Mouse (Mus musculus): ENCODE measurements around the gene Lipe. TPM values are rescaled to one million over a fixed set of nuclear protein-coding genes. Genes with fewer than 3 reads are reported as not detected.

Gene Lipe
- polyA plus RNA-seq, 1 experiment = 0.22 TPM

DNA sequence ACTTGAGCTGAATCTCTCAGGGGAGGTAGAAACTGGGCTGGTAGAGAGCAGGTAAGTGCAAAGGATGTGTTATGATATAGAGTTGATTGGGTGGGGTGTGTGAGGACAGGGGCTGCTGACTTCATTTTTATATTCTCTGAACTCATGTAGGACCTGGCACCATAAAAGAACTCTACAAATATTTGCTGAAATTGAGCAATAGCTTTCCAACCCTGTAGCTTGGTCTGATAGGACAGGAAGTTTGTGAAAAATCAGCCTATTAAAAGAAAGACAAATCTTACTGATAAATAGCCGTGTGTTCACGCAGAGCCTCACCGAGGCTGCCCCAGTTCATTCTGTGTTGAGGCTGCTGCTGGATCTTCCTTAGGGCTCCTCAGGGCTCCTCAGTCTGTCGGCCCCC lies 21.4 kb upstream of the Lipe start:
- Histone ChIP-seq H3K9me3 (ENCODE audit: control insufficient read depth, low read length) (no peaks in the 10 kb centered on the region), H3K27me3 (ENCODE audit: control insufficient read depth) (no peaks in the 10 kb centered on the region), H3K36me3 (ENCODE audit: control insufficient read depth) (no peaks in the 10 kb centered on the region), H3K4me3 (replicated peaks) (no peak overlapping the region), H3K4me1 (ENCODE audit: control insufficient read depth) (peaks cover 5% of the 10 kb centered on the region; the same call in 1 of the 2 replicates)
- no peak for TF ChIP-seq GATA1 (IDR thresholded peaks at IDR 0.05; ENCODE audit: low read length)
- TF ChIP-seq TAL1 (IDR thresholded peaks at IDR 0.05; ENCODE audit: low read length) = no peak

DNA sequence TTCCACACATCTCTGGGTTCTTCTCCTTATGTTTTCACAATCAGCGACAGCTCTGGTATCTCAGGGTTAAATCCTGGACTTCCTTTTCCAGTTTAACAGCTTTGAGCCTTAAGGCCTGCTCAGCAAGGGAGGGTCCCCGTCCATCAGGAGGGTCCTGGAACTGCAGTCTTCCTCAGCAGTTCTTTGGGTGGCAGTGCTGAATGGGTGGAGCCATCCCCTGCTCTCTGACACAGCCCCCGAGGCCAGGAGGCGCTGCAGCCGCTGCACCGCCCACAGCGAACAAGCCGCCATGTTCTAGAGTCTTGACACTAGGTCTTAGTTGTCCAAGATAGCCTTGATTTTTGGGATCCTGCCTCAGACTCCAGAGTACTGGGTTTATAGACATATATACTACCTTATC lies 21.0 kb upstream of the Lipe start:
- no peak for TF ChIP-seq GATA1 (IDR thresholded peaks at IDR 0.05; ENCODE audit: low read length)
- TF ChIP-seq TAL1 (IDR thresholded peaks at IDR 0.05; ENCODE audit: low read length) = no peak
- Histone ChIP-seq H3K9me3 (ENCODE audit: control insufficient read depth, low read length) (no peaks in the 10 kb centered on the region), H3K4me1 (ENCODE audit: control insufficient read depth) (peaks cover 8% of the 10 kb centered on the region), H3K4me3 (replicated peaks) (no peak overlapping the region), H3K27me3 (ENCODE audit: control insufficient read depth) (no peaks in the 10 kb centered on the region), H3K36me3 (ENCODE audit: control insufficient read depth) (no peaks in the 10 kb centered on the region)

DNA sequence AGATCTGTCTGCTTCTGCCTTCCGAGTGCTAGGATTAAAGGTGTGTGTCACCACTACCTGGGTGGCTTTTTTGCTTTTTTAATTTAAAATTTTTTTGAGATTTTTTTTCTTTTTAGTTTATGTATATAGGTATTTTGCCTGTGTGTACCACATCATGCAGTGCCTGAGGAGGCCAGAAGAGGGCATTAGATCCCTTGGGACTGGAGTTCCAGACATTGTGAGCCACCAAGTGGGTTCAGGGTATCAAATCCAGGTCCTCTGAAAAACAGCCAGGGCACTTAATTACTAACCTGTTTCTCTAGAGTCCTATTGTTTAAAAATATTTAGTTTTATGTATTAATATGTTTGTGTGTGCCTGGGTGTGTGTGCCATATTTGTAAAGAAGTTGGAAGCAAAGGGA lies 19.1 kb upstream of the Lipe start:
- Histone ChIP-seq H3K36me3 (ENCODE audit: control insufficient read depth) (no peaks in the 10 kb centered on the region), H3K9me3 (ENCODE audit: control insufficient read depth, low read length) (no peaks in the 10 kb centered on the region), H3K27me3 (ENCODE audit: control insufficient read depth) (no peaks in the 10 kb centered on the region), H3K4me3 (replicated peaks) (no peak overlapping the region), H3K4me1 (ENCODE audit: control insufficient read depth) (peaks cover 8% of the 10 kb centered on the region)
- TF ChIP-seq GATA1 (IDR thresholded peaks at IDR 0.05; ENCODE audit: low read length) (no peak), TAL1 (IDR thresholded peaks at IDR 0.05; ENCODE audit: low read length) (no peak)

DNA sequence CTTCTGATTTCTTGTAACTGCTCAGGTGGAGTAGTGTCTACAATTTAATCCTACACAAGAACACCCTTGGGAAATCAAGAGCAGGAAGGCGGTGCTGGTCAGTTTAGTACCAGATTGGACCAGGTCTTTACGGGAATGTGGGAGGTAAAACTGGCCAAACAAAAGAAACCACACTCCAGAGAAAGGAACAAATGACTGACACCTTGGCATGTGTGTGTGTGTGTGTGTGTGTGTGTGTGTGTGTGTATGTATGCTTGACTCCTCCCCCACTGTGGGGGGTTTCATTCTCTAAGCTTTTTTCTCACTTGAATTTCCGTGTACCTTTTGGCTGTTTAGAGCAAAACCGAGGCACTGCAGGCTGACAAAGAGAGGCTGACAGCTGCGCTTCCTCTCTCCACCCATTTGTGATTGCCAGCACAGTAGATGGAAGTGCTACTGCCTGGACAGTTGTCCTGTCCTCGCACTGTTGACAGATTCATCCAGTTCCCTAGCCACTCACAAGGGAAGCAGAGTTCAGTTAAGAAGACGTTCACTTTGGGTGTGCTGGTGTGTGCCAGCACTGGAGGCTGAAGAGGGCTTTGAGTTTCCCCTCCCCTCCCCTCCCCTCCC lies 14.4 kb upstream of the Lipe start, which contains the start of gene Cxcl17:
Gene Cxcl17, minus strand, starts transcription at position 54 of the 609 bp plus-strand sequence.
- no peaks in the 10 kb centered on the region for H3K36me3 ChIP-seq (ENCODE audit: control insufficient read depth)
- no peak within 1 kb of the TSS for H3K4me3 ChIP-seq (replicated peaks)
- H3K27me3 ChIP-seq (ENCODE audit: control insufficient read depth) = no peaks in the 10 kb centered on the region
- no peaks in the 10 kb centered on the region for H3K9me3 ChIP-seq (ENCODE audit: control insufficient read depth, low read length)
- TF ChIP-seq GATA1 (IDR thresholded peaks at IDR 0.05; ENCODE audit: low read length) (no peak), TAL1 (IDR thresholded peaks at IDR 0.05; ENCODE audit: low read length) (no peak)
- H3K4me1 ChIP-seq (ENCODE audit: control insufficient read depth) = peaks cover 8% of the 10 kb centered on the region

DNA sequence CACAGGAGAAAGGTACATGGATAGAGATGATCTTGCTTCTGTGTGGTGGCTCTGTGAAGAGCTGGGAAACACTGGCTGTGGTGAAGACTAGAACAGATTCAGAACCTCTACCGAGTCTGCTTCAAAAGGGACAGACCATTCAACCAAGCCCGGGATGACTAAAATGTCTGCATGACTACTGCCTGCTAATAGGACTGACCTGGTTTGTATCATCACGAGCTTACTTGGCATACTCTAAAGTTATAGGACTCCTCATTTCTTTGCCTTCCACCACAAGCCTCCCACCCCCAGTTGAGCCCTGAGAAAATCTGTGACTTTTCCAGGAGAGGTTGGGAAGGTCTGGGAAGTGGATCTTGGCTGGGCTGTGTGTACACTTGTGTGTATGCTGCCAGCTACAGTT lies 13.4 kb upstream of the Lipe start:
- H3K36me3 ChIP-seq (ENCODE audit: control insufficient read depth) = no peaks in the 10 kb centered on the region
- peaks cover 8% of the 10 kb centered on the region for H3K4me1 ChIP-seq (ENCODE audit: control insufficient read depth)
- H3K9me3 ChIP-seq (ENCODE audit: control insufficient read depth, low read length) = no peaks in the 10 kb centered on the region
- no peak overlapping the region for H3K4me3 ChIP-seq (replicated peaks)
- TF ChIP-seq GATA1 (IDR thresholded peaks at IDR 0.05; ENCODE audit: low read length) (no peak), TAL1 (IDR thresholded peaks at IDR 0.05; ENCODE audit: low read length) (no peak)
- H3K27me3 ChIP-seq (ENCODE audit: control insufficient read depth) = no peaks in the 10 kb centered on the region

DNA sequence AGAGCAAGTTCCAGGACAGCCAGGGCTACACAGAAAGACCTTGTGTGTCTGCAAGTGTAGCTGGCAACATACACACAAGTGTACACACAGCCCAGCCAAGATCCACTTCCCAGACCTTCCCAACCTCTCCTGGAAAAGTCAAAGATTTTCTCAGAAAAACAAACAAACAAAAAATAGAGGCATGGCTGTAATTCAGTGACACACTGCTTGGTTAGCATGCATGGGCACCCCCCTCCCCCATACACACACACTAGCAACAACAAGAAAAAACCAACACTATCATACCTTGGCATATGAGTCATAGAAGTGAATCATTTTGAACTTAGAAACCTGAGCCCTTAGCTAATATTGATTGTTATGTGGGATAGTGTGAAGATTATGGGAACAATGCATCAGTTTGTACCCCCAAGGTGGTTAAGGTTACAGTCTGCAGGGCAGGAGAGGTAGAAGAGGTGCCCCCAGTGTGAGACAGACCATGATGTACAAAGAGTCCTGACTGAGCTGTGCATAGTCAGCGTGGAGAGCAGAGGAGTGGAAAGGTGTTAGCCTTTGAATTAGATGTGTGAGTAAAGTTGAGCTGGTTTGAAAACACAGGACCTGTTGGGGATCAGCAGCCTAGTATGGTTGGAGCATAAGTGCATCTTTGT lies 12.6 kb upstream of the Lipe start:
- no peaks in the 10 kb centered on the region for H3K36me3 ChIP-seq (ENCODE audit: control insufficient read depth)
- no peak for TF ChIP-seq GATA1 (IDR thresholded peaks at IDR 0.05; ENCODE audit: low read length)
- no peak for TF ChIP-seq TAL1 (IDR thresholded peaks at IDR 0.05; ENCODE audit: low read length)
- peaks cover 8% of the 10 kb centered on the region for H3K4me1 ChIP-seq (ENCODE audit: control insufficient read depth)
- no peak overlapping the region for H3K4me3 ChIP-seq (replicated peaks)
- no peaks in the 10 kb centered on the region for H3K27me3 ChIP-seq (ENCODE audit: control insufficient read depth)
- H3K9me3 ChIP-seq (ENCODE audit: control insufficient read depth, low read length) = no peaks in the 10 kb centered on the region

- Histone ChIP-seq H3K4me3 (replicated peaks) (no peak overlapping the region), H3K36me3 (ENCODE audit: control insufficient read depth) (no peaks in the 10 kb centered on the region), H3K4me1 (ENCODE audit: control insufficient read depth) (no peaks in the 10 kb centered on the region), H3K27me3 (ENCODE audit: control insufficient read depth) (no peaks in the 10 kb centered on the region), H3K9me3 (ENCODE audit: control insufficient read depth, low read length) (no peaks in the 10 kb centered on the region)
- no peak for TF ChIP-seq TAL1 (IDR thresholded peaks at IDR 0.05; ENCODE audit: low read length)
- no peak for TF ChIP-seq GATA1 (IDR thresholded peaks at IDR 0.05; ENCODE audit: low read length)
Observed at GRCm38 (mm10) chr7:25409114-25409760, 10.7 kb upstream of the Lipe start.

GRCm38 (mm10) chr7:25406468-25406867 lies 8.0 kb upstream of the Lipe start:
- Histone ChIP-seq H3K4me1 (ENCODE audit: control insufficient read depth) (peaks cover 9% of the 10 kb centered on the region), H3K27me3 (ENCODE audit: control insufficient read depth) (no peaks in the 10 kb centered on the region), H3K36me3 (ENCODE audit: control insufficient read depth) (no peaks in the 10 kb centered on the region), H3K9me3 (ENCODE audit: control insufficient read depth, low read length) (no peaks in the 10 kb centered on the region), H3K4me3 (replicated peaks) (no peak overlapping the region)
- TF ChIP-seq GATA1 (IDR thresholded peaks at IDR 0.05; ENCODE audit: low read length) (no peak), TAL1 (IDR thresholded peaks at IDR 0.05; ENCODE audit: low read length) (no peak)

DNA sequence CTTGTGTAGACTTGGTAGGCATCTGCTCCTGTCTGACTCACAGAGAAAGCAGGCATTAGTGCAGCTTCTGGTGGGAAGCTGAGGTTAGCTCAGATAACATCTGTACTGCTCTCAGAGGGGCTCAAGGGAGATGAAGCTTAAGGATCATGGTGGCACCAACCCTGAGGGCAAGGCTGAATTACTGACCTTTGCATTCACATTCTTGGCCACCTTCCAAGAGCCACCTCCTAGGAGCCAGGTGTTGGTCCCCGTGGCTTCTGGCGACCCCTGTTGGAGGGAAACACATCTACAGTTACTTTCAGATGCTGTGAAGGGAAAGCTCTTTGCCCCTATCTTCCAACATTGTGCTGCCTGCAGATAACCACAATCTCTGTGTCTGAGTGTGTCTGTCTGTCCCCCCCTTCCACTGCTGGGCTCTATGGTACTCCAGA lies 4.2 kb upstream of the Lipe start:
- H3K4me3 ChIP-seq (replicated peaks) = no peak overlapping the region
- no peaks in the 10 kb centered on the region for H3K27me3 ChIP-seq (ENCODE audit: control insufficient read depth)
- H3K9me3 ChIP-seq (ENCODE audit: control insufficient read depth, low read length) = no peaks in the 10 kb centered on the region
- H3K4me1 ChIP-seq (ENCODE audit: control insufficient read depth) = peaks cover 9% of the 10 kb centered on the region
- no peak for TF ChIP-seq TAL1 (IDR thresholded peaks at IDR 0.05; ENCODE audit: low read length)
- TF ChIP-seq GATA1 (IDR thresholded peaks at IDR 0.05; ENCODE audit: low read length) = no peak
- H3K36me3 ChIP-seq (ENCODE audit: control insufficient read depth) = no peaks in the 10 kb centered on the region
